Mouse (Mus musculus): Measurements from ENCODE around the gene Nadk. TPM values are rescaled to one million over a fixed set of nuclear protein-coding genes. Genes with fewer than 3 reads are reported as not detected.

Gene Nadk
- polyA plus RNA-seq (2015; fragmentation: Nextera tagmentation; extraction: Ambion mirVana): 48.0 and 55.7 TPM in 2 replicates

DNA sequence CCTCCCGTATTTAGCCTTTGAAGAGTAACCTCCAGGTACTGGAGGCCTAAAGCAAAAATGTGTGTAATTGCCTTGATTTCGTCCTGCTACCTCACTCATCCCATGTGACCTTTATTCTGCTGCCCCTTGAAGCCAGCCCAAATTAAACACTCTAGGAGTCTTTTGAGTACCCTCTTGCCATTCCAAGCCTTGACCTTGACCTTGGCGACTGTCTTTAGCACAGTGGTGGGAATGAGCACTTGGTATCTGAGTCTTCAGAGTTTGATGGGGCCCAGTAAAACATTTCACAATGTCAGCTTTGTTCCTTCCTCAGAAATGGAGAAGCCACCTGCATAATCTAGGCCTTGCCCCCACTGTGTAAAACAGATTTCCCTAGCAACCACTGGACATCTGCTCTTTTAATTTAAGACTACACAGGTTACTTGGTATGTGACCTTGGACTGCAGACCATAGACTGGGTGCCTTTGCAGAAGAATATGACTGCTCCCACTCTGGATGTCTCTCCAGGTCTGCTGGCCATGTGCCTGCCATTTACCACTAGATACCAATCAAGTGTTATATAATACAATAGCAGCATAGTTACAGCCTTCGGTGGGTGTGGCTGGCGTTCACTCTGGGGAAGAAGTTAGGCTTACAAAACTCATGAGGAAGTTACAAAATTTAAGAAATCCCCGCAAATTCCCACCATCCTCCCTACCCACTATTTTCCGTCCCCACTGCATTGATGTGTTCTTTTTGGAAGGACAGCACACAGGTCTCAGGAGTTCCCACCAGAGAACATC, at the start of gene Nadk:
Gene Nadk, plus strand, starts transcription at position 718 of the 782 bp plus-strand sequence.

DNA sequence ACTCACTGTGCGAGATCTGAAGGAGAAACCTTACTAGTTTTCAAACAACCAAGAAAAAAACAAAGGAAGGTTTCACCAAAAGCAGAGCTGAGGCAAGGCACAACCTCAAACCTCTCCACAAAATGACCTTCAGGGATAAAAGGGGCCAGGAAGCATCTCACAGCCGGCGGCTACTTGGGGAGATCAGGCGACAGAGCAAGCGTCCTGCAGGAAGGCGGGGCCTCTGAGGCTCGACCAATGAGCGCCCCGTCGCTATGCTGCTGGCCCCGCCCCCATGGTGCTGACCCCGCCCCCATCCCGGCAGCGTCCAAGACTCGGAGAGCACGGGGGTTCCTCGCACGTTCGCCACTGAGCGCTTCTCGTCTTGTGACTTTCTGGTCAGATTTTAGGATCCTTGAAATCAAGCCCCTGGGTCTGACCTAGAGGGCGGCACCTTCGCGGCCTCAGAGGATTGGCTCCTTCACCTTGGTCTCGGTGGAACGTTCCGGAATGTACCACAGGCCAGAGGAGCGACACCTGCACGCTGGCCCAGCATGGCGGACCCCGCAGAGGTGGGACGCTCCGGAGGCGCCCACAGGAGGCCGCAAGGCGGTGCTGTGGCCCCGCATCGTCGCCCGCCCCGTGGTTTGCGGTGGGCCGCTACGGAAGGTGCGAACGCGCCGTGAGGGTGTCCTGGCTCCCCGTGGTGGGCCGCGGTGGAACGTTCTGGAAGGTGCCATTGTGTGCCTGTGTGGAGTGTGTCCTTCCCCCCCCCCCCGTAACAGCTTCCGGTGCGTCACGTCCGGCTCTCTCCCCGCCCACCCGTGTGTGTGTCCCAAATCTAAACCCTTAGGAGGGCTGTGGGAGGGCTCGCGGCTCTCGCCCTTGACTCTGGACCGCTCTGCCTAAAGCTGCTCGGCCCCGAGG, 39.2 kb downstream of the Nadk start, which contains the start of gene Slc35e2:
Gene Slc35e2, plus strand, starts transcription at position 326 of the 906 bp plus-strand sequence.

DNA sequence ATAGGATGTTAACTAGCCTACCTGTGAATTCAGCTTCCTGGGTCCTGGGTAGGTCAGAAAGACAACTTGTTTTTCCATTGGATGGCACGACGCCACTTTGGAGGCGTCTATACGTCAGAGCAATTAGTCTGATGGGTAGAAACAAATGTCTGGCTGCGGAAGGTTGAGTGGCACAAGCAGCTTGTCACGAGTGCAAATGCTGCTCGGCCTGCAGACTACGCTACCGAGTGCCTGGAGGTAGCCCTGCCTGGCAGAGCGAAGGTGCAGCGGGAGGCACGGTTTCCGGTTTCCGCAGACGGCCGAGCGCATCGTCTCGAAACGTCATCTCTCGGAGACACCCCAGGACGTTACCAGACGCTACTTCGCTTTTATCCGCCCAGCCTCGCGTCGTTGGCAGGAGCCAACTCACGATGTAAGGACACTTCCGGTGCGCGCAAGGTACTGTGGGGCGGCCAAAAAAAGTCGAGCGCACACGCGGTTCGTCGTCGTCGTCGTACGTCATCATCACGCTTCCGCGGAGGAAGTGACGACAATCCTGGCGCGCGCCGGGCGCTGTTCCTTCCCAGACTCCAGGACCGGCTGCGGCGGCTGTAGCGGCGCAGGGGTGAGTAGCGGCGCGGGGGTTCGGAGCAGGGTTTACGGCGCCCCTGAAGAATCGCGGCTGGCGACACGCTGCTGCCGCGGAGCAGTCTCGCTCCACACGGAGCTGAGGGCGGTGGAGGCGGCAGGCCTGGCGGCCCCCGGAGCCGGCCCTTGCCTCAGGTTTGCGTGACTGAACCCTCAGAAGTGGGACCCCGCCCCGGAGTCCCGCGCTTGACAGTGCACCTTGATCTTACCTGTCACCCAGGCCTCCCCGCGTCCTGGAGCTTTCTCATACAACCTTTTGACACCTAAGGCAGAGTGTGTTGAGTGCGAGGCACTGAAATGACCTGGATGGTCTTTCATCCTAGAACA, 62.4 kb downstream of the Nadk start, which contains the start of gene Cdk11b:
Gene Cdk11b, plus strand, starts transcription at position 517 of the 954 bp plus-strand sequence.

Other genes starting within 250 kb of the Nadk start
- 3.0 and 3.3 TPM in 2 replicates for gene Prkcz, start 201.0 kb upstream of the Nadk start, polyA plus RNA-seq (2015; fragmentation: Nextera tagmentation; extraction: Ambion mirVana)
- 0.11 TPM in 1 of 2 replicates, not detected in the other for gene Gabrd, start 164.3 kb upstream of the Nadk start, polyA plus RNA-seq (2015; fragmentation: Nextera tagmentation; extraction: Ambion mirVana)
- 0.11 and 0.22 TPM in 2 replicates for gene Cfap74, start 153.2 kb upstream of the Nadk start, polyA plus RNA-seq (2015; fragmentation: Nextera tagmentation; extraction: Ambion mirVana)
- not detected in 2 replicates for gene Tmem52, start 93.3 kb upstream of the Nadk start, polyA plus RNA-seq (2015; fragmentation: Nextera tagmentation; extraction: Ambion mirVana)
- gene Gnb1, start 71.0 kb upstream of the Nadk start, polyA plus RNA-seq (2015; fragmentation: Nextera tagmentation; extraction: Ambion mirVana): 166 and 176 TPM in 2 replicates
- gene Slc35e2, start 39.0 kb downstream of the Nadk start, polyA plus RNA-seq (2015; fragmentation: Nextera tagmentation; extraction: Ambion mirVana): 7.6 and 7.7 TPM in 2 replicates
- 54.0 and 56.7 TPM in 2 replicates for gene Cdk11b, start 62.5 kb downstream of the Nadk start, polyA plus RNA-seq (2015; fragmentation: Nextera tagmentation; extraction: Ambion mirVana)
- not detected in 2 replicates for gene Gm10563, start 83.0 kb downstream of the Nadk start, polyA plus RNA-seq (2015; fragmentation: Nextera tagmentation; extraction: Ambion mirVana)
- gene Mmp23, start 91.0 kb downstream of the Nadk start, polyA plus RNA-seq (2015; fragmentation: Nextera tagmentation; extraction: Ambion mirVana): 56.8 and 75.1 TPM in 2 replicates
- gene Mib2, start 106.8 kb downstream of the Nadk start, polyA plus RNA-seq (2015; fragmentation: Nextera tagmentation; extraction: Ambion mirVana): 7.3 and 10.4 TPM in 2 replicates
- gene Fndc10, start 132.0 kb downstream of the Nadk start, polyA plus RNA-seq (2015; fragmentation: Nextera tagmentation; extraction: Ambion mirVana): 2.0 and 3.1 TPM in 2 replicates
- 82.9 and 89.4 TPM in 2 replicates for gene Ssu72, start 142.4 kb downstream of the Nadk start, polyA plus RNA-seq (2015; fragmentation: Nextera tagmentation; extraction: Ambion mirVana)
- gene Tmem240, start 172.4 kb downstream of the Nadk start, polyA plus RNA-seq (2015; fragmentation: Nextera tagmentation; extraction: Ambion mirVana): 0.31 and 0.65 TPM in 2 replicates
- 45.9 and 48.6 TPM in 2 replicates for gene Atad3a, start 198.7 kb downstream of the Nadk start, polyA plus RNA-seq (2015; fragmentation: Nextera tagmentation; extraction: Ambion mirVana)
- 7.7 and 9.2 TPM in 2 replicates for gene Vwa1, start 212.3 kb downstream of the Nadk start, polyA plus RNA-seq (2015; fragmentation: Nextera tagmentation; extraction: Ambion mirVana)
- gene Tmem88b, start 223.5 kb downstream of the Nadk start, polyA plus RNA-seq (2015; fragmentation: Nextera tagmentation; extraction: Ambion mirVana): 0.05 TPM in 2 replicates
- gene Ankrd65, start 228.1 kb downstream of the Nadk start, polyA plus RNA-seq (2015; fragmentation: Nextera tagmentation; extraction: Ambion mirVana): 0.41 and 0.63 TPM in 2 replicates
- gene Mrpl20, start 240.5 kb downstream of the Nadk start, polyA plus RNA-seq (2015; fragmentation: Nextera tagmentation; extraction: Ambion mirVana): 202 and 239 TPM in 2 replicates